Mouse (Mus musculus) gastrocnemius, postnatal 36 days (tissue): ENCODE results near the gene 0610009B22Rik. TPM values are rescaled to one million over a fixed set of nuclear protein-coding genes. Genes with fewer than 3 reads are reported as not detected.

Experiments
- DNase-seq, 2 experiments: peaks; one replicate each; pipeline ENCODE4 v3.0.0; 2022
- intact Hi-C: fragments of 180-260 bp; cut with DNase I; formaldehyde crosslinking; loops from one replicate; pipeline ENCODE4 v1.15.1; 2025
- total RNA-seq, 2 experiments: library from RNA; stranded (reverse); gene quantifications; 2 replicates each; pipeline ENCODE4 v1.2.3; 2021

0610009B22Rik gene
- total RNA-seq, 2 experiments from 2014 or later, result 31.8 to 32.0 TPM

- intact Hi-C loops, result no loop called here
- no peak for DNase-seq
Measured at GRCm38 (mm10) chr11:51640748-51641147, 47.9 kb downstream of the 0610009B22Rik start.

- intact Hi-C loops, result no loop called here
- DNase-seq, result no peak
Measured at GRCm38 (mm10) chr11:51638497-51638896, 50.2 kb downstream of the 0610009B22Rik start.

- DNase-seq, result no peak
- intact Hi-C loops, result no loop called here
Measured at GRCm38 (mm10) chr11:51637971-51638414, 50.7 kb downstream of the 0610009B22Rik start.

DNA sequence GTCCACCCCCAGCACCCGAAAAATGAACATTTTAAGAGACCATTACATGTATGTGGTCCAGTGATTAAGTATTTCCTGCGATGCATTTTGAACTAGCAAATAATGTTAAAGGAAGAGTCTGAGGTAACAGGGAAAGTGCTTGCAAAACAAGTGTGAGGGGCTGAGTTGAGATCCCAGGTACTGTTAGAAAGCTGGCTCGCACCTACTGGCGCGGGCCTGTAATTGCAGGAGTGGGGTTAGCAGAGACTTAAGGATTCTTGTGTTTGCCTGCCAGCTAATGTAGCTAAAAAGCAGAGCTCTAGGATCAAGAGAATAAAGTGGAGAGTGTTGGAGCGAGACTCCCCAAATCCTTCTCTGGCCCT, 52.4 kb downstream of the 0610009B22Rik start:
- intact Hi-C loops, result no loop called here
- peak in 1 of 2 experiments; percentile 42 for DNase-seq

GRCm38 (mm10) chr11:51635525-51636322, 53.0 kb downstream of the 0610009B22Rik start, which contains the start of gene Rmnd5b:
Rmnd5b (minus strand) TSS chr11:51635896.
- DNase-seq, result peak; percentile 83 to 88
- intact Hi-C loops, result no loop called here

Other genes with a start within 250 kb of the 0610009B22Rik start
- gene Phykpl, start 104.1 kb downstream of the 0610009B22Rik start, total RNA-seq, result 10 to 100 TPM; 13.1 to 15.7 TPM
- 100 to 1,000 TPM in 1 of 2 experiments, 10 to 100 TPM in 1; 93.4 to 103 TPM for gene Hnrnpab, start 82.0 kb downstream of the 0610009B22Rik start, total RNA-seq
- 10 to 100 TPM; 21.0 to 24.7 TPM for gene Nhp2, start 69.1 kb downstream of the 0610009B22Rik start, total RNA-seq
- gene Rmnd5b, start 53.0 kb downstream of the 0610009B22Rik start, total RNA-seq, result 10 to 100 TPM in 1 of 2 experiments, 1 to 10 TPM in 1; 8.5 to 12.1 TPM
- gene N4bp3, start 38.0 kb downstream of the 0610009B22Rik start, total RNA-seq, result 1 to 10 TPM; 3.3 to 6.0 TPM
- under 1 TPM; 0.18 to 0.30 TPM for gene D930048N14Rik, start 37.9 kb downstream of the 0610009B22Rik start, total RNA-seq
- gene Sec24a, start 74.8 kb upstream of the 0610009B22Rik start, total RNA-seq, result 10 to 100 TPM; 38.8 to 42.3 TPM
- gene Sar1b, start 74.8 kb upstream of the 0610009B22Rik start, total RNA-seq, result 100 to 1,000 TPM; 428 to 446 TPM
- gene Jade2, start 168.8 kb upstream of the 0610009B22Rik start, total RNA-seq, result 1 to 10 TPM; 3.6 to 4.4 TPM